Mouse (Mus musculus) cerebellum, postnatal 10 days (tissue): Measurements from ENCODE around the gene Arhgap19.
A peak's percentile ranks its signal among the peaks of the same experiment; 100 is the strongest.

Source experiments
- DNase-seq, 2 experiments: peaks; one replicate each; pipeline ENCODE4 v3.0.0; 2021; ENCODE audit warnings: mixed read lengths in 2 of 2

Arhgap19 gene

GRCm38 (mm10) chr19:41797536-41797935 lies 4.3 kb downstream of the Arhgap19 start:
- DNase-seq = no peak

GRCm38 (mm10) chr19:41796789-41797327 lies 5.0 kb downstream of the Arhgap19 start:
- DNase-seq = no peak

- no peak for DNase-seq
These were observed 5.6 kb downstream of the Arhgap19 start for GRCm38 (mm10) chr19:41796148-41796760.

GRCm38 (mm10) chr19:41794901-41795300 lies 6.9 kb downstream of the Arhgap19 start:
- no peak for DNase-seq

- no peak for DNase-seq
These were observed 7.8 kb downstream of the Arhgap19 start for GRCm38 (mm10) chr19:41794017-41794416.

- no peak for DNase-seq
These were observed 8.8 kb downstream of the Arhgap19 start for GRCm38 (mm10) chr19:41792934-41793486.

GRCm38 (mm10) chr19:41791384-41791783 lies 10.5 kb downstream of the Arhgap19 start:
- peak in 1 of 2 experiments; percentile 19 for DNase-seq

DNA sequence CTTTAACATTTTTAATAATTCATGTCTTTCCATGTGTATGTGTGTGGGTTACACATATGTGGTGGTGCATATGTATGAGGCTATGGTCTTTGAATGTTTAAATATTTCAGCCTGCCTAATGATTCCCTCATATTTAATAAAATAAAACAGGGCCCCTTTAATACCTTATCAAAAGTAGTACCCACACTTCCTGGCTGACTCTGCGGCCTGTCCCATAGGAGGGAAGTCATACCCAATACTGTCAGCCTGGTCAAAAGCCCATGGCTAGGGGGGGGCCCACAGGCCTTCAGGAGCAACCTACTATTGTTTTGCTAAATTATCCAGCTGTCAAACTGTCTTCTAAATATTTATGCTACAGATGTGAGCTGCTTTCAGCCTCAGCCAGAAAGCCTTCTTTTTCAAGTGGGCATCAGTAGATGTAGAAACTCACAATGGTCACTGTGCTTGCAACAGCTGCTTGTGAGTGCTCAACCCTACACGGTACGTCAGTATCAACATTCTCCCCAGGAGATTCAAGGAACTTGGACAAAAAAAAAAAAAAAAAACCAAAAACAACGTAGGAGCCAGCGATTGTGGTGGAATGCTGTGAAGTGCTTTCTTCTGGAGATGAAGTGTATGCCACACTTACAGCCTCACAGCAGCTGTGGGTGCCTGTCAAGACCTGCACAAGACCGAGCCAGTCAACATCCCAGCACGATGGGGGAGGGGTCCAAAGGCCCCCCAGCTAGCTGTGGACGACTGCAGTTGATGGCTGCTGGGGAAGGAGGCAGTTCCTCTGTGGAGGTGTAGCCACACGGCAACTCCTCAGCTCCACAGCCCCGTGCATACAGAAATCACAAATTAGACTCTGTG lies 12.5 kb downstream of the Arhgap19 start:
- DNase-seq = no peak

GRCm38 (mm10) chr19:41786896-41787295 lies 15.0 kb downstream of the Arhgap19 start:
- no peak for DNase-seq

DNA sequence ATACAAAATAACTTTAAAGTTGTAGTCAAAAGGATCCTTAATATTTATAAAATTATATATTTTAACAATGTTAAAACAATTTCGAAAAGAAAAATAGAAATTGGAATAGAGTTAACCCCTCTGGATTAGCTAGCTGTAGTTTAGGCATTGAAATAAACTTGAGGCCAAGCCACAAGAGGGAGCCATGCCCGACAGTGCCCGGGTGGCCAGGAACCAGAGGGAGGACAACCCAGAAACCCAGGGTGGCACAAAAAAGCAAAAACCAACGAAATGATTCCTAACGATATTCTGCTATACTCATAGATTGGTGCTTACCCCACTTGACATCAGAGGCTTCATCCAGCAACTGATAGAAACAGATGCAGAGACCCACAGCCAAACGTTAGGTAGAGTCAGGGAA lies 24.3 kb downstream of the Arhgap19 start:
- DNase-seq = peak; percentile 37 to 49

DNA sequence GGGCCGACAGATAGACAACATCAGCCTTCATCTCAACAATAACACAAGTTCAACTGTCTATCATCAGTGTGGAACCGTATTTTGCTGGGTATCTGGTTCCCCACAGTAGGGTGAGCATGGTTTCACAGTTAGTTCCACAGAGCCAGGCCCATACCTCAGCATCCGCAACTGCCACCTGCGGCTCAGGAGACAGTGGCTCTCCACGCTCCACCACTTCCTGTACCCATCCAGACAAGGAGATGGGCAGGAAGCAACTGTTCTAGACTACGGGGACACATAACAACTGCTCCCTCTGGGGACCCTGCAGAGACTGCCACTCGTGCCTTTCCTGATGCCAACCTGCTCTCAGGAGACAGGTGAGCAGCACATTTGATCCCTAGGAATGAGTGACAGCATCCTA lies 33.1 kb downstream of the Arhgap19 start:
- no peak for DNase-seq

DNA sequence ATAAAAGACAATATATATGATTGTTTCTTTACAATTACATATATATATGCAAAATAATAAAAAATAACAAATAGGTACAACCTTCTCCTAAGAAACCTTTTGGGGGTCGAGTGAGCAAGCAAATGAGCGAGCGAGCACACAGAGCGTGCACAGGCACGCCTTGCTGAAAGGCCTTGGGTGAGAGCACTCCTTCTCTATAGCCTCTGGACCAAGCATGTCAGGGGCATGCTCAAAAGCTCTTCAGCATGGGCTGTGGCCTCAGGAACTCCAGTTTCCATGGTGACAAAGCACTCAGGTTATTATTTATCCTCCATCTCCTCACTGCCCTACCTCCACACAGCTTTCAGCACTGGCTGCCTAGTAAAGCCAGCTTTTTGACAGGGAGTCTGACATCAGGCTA lies 35.2 kb downstream of the Arhgap19 start:
- DNase-seq = no peak

- peak; percentile 94 to 96 for DNase-seq
These were observed 37.8 kb downstream of the Arhgap19 start for GRCm38 (mm10) chr19:41763870-41764660.

DNA sequence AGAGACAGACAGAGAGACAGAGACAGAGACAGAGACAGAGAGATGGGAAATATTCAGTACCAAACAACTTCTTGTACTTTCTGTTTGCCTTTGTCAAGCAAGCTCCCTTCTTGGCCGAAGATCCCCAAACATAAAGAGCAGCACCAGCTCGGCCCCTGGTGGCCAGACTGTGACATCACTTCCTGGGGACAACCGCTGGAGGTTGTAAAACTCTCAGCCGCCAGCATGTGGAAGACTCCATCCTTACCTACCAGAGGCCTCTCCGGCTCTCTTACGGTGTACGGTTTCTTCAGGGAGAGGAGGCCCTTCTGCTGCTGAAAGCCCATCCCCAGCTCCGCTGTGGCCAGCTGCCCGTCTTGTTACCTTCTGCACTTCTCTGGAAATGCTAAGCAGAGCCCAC lies 40.3 kb downstream of the Arhgap19 start:
- DNase-seq = peak; percentile 55 to 56

DNA sequence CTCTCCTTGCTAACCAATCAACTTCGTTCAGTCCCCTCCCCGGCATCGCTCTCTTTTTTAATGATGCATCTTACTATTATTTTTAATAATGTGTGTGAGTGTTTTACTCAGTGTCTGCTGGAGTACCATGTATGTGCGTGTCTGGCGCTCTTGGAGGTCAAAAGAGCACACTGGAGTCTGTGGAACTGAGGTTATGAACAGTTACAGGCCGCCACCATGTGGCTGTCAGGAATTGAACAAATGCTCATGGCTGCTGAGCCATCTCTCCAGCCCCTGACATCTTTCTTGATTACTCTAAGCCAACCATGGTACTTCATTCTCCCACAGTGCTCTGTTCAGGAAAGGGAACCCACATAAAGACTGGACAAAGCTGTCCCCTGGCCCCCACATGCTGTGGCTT lies 42.1 kb downstream of the Arhgap19 start:
- DNase-seq = peak; percentile 54 to 59

- DNase-seq = no peak
These were observed 42.6 kb downstream of the Arhgap19 start for GRCm38 (mm10) chr19:41759270-41759669.

GRCm38 (mm10) chr19:41754760-41755159 lies 47.1 kb downstream of the Arhgap19 start:
- no peak for DNase-seq

GRCm38 (mm10) chr19:41751906-41752305 lies 49.9 kb downstream of the Arhgap19 start:
- DNase-seq = no peak

- no peak for DNase-seq
These were observed 54.4 kb downstream of the Arhgap19 start for GRCm38 (mm10) chr19:41747436-41747835.

- peak; percentile 88 to 94 for DNase-seq
These were observed 55.8 kb downstream of the Arhgap19 start for GRCm38 (mm10) chr19:41745941-41746557.

GRCm38 (mm10) chr19:41743396-41743795 lies 58.5 kb downstream of the Arhgap19 start, which contains the start of gene Slit1:
Gene Slit1 (minus strand): TSS chr19:41743665.
- DNase-seq = peak; percentile 36 to 46

DNA sequence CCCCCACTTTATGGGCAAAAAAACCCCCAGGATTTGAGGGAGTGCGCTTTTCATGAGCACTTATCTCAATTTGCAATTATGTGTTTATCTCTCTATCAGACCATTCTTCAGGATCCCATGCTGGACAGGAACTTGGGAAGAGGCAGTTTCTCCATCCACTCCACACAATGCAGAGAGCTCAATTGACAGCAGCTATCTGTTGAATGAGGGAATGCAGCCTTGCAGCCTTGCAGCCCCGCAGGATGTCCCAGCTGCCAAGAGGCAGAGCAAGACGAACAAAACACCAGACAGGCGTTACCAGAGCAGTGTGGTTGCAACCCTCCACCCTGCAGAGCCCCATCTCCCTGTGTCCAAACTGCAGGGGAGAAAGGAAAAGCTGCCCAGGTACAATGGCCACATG lies 63.0 kb downstream of the Arhgap19 start:
- no peak for DNase-seq
